In genomic region chr1:45825630-45826029, GRCm38 (mm10) we compare ENCODE assay signal across 14 mouse cellular contexts.
"Had no signal": no experiment of that assay in that cellular context is flagged by ENCODE, and none has a peak within 500 bp of the region (broad histone marks: within the 10 kb centered on the region; RNA-seq: fewer than 3 reads in every experiment).

No protein-coding gene starts in this region.

- H3K27ac ChIP-seq: gastrocnemius, adult 2 months; heart, embryonic 10.5 days; hindbrain, embryonic 10.5 days; hindbrain, embryonic 12.5 days; hindbrain, embryonic 15.5 days; hindbrain, postnatal 0 days; kidney, embryonic 15.5 days; kidney, postnatal 0 days; layer of hippocampus, adult 2 months; limb, embryonic 13.5 days; limb, embryonic 15.5 days; liver, embryonic 12.5 days; liver, embryonic 14.5 days had no signal

- H3K9ac ChIP-seq: heart, embryonic 12.5 days; hindbrain, embryonic 12.5 days; hindbrain, embryonic 15.5 days; kidney, embryonic 15.5 days; limb, embryonic 13.5 days; limb, embryonic 15.5 days; liver, embryonic 12.5 days; liver, embryonic 14.5 days had no signal

- H3K27me3 ChIP-seq: heart, embryonic 12.5 days; hindbrain, embryonic 12.5 days; hindbrain, embryonic 15.5 days; kidney, embryonic 15.5 days; limb, embryonic 13.5 days; limb, embryonic 15.5 days; liver, embryonic 12.5 days had no signal

- H3K4me1 ChIP-seq: heart, embryonic 10.5 days; heart, embryonic 12.5 days; hindbrain, embryonic 10.5 days; hindbrain, embryonic 12.5 days; hindbrain, embryonic 15.5 days; kidney, embryonic 15.5 days; limb, embryonic 13.5 days; limb, embryonic 15.5 days had no signal

- H3K4me3 ChIP-seq: gastrocnemius, adult 2 months; heart, embryonic 10.5 days; heart, embryonic 12.5 days; hindbrain, embryonic 10.5 days; hindbrain, embryonic 12.5 days; hindbrain, embryonic 15.5 days; kidney, embryonic 15.5 days; layer of hippocampus, adult 2 months; limb, embryonic 13.5 days; limb, embryonic 15.5 days; liver, embryonic 12.5 days had no signal

- H3K4me2 ChIP-seq: heart, embryonic 12.5 days; hindbrain, embryonic 12.5 days; hindbrain, embryonic 15.5 days; kidney, embryonic 15.5 days; limb, embryonic 13.5 days; limb, embryonic 15.5 days; liver, embryonic 12.5 days had no signal

- H3K9me3 ChIP-seq: heart, embryonic 10.5 days; heart, embryonic 12.5 days; hindbrain, embryonic 10.5 days; hindbrain, embryonic 12.5 days; hindbrain, embryonic 15.5 days; kidney, embryonic 15.5 days; limb, embryonic 13.5 days; limb, embryonic 15.5 days; liver, embryonic 12.5 days had no signal
